8 mouse cellular contexts compared by ENCODE assay signal in genomic region chr4:131920595-131921351, GRCm38 (mm10). TPM values are rescaled to one million over a fixed set of nuclear protein-coding genes. Genes with fewer than 3 reads are reported as not detected.
DNase-seq lines count a peak whose midpoint lies in the region; ATAC-seq and TF ChIP-seq lines count a peak whose summit lies in the region.

No protein-coding gene starts in this region.

- H3K27ac ChIP-seq in embryonic facial prominence, embryonic 11.5 days (replicated peaks; ENCODE audit: low read depth, low read length): peak overlapping the region; percentile 94
- H3K27ac ChIP-seq in heart, embryonic 15.5 days: peak overlapping the region; percentile 71
- peak overlapping the region; percentile 86 for H3K27ac ChIP-seq in kidney, postnatal 0 days

- H3K9ac ChIP-seq in embryonic facial prominence, embryonic 11.5 days (replicated peaks; ENCODE audit: low read length): peak overlapping the region; percentile 75
- H3K9ac ChIP-seq in heart, embryonic 15.5 days: peak overlapping the region; percentile 61
- H3K9ac ChIP-seq in kidney, postnatal 0 days (ENCODE audit: low read depth, low read length): peak overlapping the region; percentile 79

- under 1% methylated on average over 55 of the region's 76 CpGs for WGBS in embryonic facial prominence, embryonic 11.5 days
- under 1% methylated on average over 69 of the region's 76 CpGs for WGBS in heart, embryonic 15.5 days
- WGBS in kidney, postnatal 0 days: under 1% methylated on average over 58 of the region's 76 CpGs

- H3K9me3 ChIP-seq in embryonic facial prominence, embryonic 11.5 days (replicated peaks; ENCODE audit: control insufficient read depth, low read length): no peaks in the 10 kb centered on the region
- H3K9me3 ChIP-seq in heart, embryonic 15.5 days (replicated peaks): no peaks in the 10 kb centered on the region
- H3K9me3 ChIP-seq in kidney, postnatal 0 days (replicated peaks; ENCODE audit: low read length): no peaks in the 10 kb centered on the region

- H3K4me3 ChIP-seq in embryonic facial prominence, embryonic 11.5 days (ENCODE audit: low read depth, low read length): peak overlapping the region; percentile 66
- peak overlapping the region; percentile 68 for H3K4me3 ChIP-seq in heart, embryonic 15.5 days
- peak overlapping the region; percentile 62 for H3K4me3 ChIP-seq in kidney, postnatal 0 days (replicated peaks; ENCODE audit: low read depth, low read length)

- peaks cover 25% of the 10 kb centered on the region for H3K27me3 ChIP-seq in embryonic facial prominence, embryonic 11.5 days (ENCODE audit: control insufficient read depth, insufficient read depth, low read length)
- peaks cover 13% of the 10 kb centered on the region for H3K27me3 ChIP-seq in heart, embryonic 15.5 days
- peaks cover 13% of the 10 kb centered on the region; the same call in 1 of the 2 replicates for H3K27me3 ChIP-seq in kidney, postnatal 0 days (ENCODE audit: insufficient read depth, low read length)

- no peak for TF ChIP-seq CTCF in kidney, postnatal 0 days (IDR thresholded peaks at IDR 0.05; ENCODE audit: low read depth)

- peak; percentile 68 for DNase-seq in right cerebral cortex, adult 18-20 months
- DNase-seq in right cerebral cortex, postnatal 36 days (ENCODE audit: low spot score in 2 of 2): no peak
- DNase-seq in embryonic facial prominence, embryonic 11.5 days (ENCODE audit: low spot score): peak; percentile 76
- peak; percentile 73 for DNase-seq in kidney, postnatal 0 days (ENCODE audit: low spot score)
- peak; percentile 69 to 76 for DNase-seq in lung, postnatal 4 days
- peak; percentile 92 for DNase-seq in testis, postnatal 10 days (ENCODE audit: low spot score)
- DNase-seq in frontal cortex, postnatal 14 days (ENCODE audit: low spot score in 2 of 2): no peak

- no peaks in the 10 kb centered on the region; the same call in 1 of the 2 replicates for H3K36me3 ChIP-seq in embryonic facial prominence, embryonic 11.5 days (replicated peaks; ENCODE audit: control insufficient read depth, insufficient read depth, low read depth, low read length)
- 0 out of 2 replicates have a peak, but pooled peaks cover 4% of the 10 kb centered on the region for H3K36me3 ChIP-seq in heart, embryonic 15.5 days
- 0 out of 2 replicates have a peak, but pooled peaks cover 12% of the 10 kb centered on the region for H3K36me3 ChIP-seq in kidney, postnatal 0 days (ENCODE audit: insufficient read depth, low read length)

- peaks cover 36% of the 10 kb centered on the region for H3K4me1 ChIP-seq in embryonic facial prominence, embryonic 11.5 days (ENCODE audit: control insufficient read depth, insufficient read depth, low read length)
- peaks cover 77% of the 10 kb centered on the region for H3K4me1 ChIP-seq in heart, embryonic 15.5 days (replicated peaks)
- peaks cover 28% of the 10 kb centered on the region for H3K4me1 ChIP-seq in kidney, postnatal 0 days (replicated peaks; ENCODE audit: insufficient read depth, low read length)

- H3K4me2 ChIP-seq in embryonic facial prominence, embryonic 11.5 days (ENCODE audit: low read depth, low read length): peak overlapping the region; percentile 90
- H3K4me2 ChIP-seq in heart, embryonic 15.5 days: peak overlapping the region; percentile 93
- peak overlapping the region; percentile 88 for H3K4me2 ChIP-seq in kidney, postnatal 0 days (ENCODE audit: low read length)

- ATAC-seq in embryonic facial prominence, embryonic 11.5 days (replicated peaks; ENCODE audit: insufficient number of reproducible peaks, low FRiP score, low TSS enrichment, low read depth): 0 out of 2 replicates have a peak, but pooled peaks have one; percentile 1
- ATAC-seq in heart, embryonic 15.5 days (replicated peaks; ENCODE audit: insufficient number of reproducible peaks, insufficient read depth, low FRiP score, low read depth): 0 out of 2 replicates have a peak, but pooled peaks have one; percentile 9
- ATAC-seq in kidney, postnatal 0 days (replicated peaks; ENCODE audit: low FRiP score, low read depth): peak; percentile 23; the same call in 1 of the 2 replicates

RNA-seq across cellular contexts. Expression of gene Tmem200b, which starts 0.8 kb away (rescaled TPM):
- 3.0 and 4.4 TPM in 2 replicates for polyA plus RNA-seq in embryonic facial prominence, embryonic 11.5 days (2014; fragmentation: Nextera tagmentation; extraction: Ambion mirVana)
- 1.2 and 2.6 TPM in 2 replicates for polyA plus RNA-seq in heart, embryonic 15.5 days (2015; fragmentation: Nextera tagmentation; extraction: Ambion mirVana)
- polyA plus RNA-seq in kidney, postnatal 0 days (2015; fragmentation: Nextera tagmentation; extraction: Ambion mirVana): 2.7 and 3.9 TPM in 2 replicates

RNA-seq across cellular contexts. Expression of gene Srsf4, which starts 47.4 kb away (rescaled TPM):
- 119 and 131 TPM in 2 replicates for polyA plus RNA-seq in embryonic facial prominence, embryonic 11.5 days (2014; fragmentation: Nextera tagmentation; extraction: Ambion mirVana)
- polyA plus RNA-seq in heart, embryonic 15.5 days (2015; fragmentation: Nextera tagmentation; extraction: Ambion mirVana): 64.8 and 76.3 TPM in 2 replicates
- 76.1 and 81.0 TPM in 2 replicates for polyA plus RNA-seq in kidney, postnatal 0 days (2015; fragmentation: Nextera tagmentation; extraction: Ambion mirVana)

Comparison
In these comparisons a context has a peak if more than half of its experiments do, and no peak if none do; other contexts are left out.
1. DNase-seq: peak in right cerebral cortex, adult 18-20 months (single experiment), embryonic facial prominence, embryonic 11.5 days (single experiment), kidney, postnatal 0 days (single experiment), lung, postnatal 4 days (2 of 2) and testis, postnatal 10 days (single experiment); none in right cerebral cortex, postnatal 36 days (0 of 2) and frontal cortex, postnatal 14 days (0 of 2).
2. Peak in every context shown above with its lines, with median percentiles within 50 percentile points of each other: ATAC-seq, H3K27ac ChIP-seq, H3K4me2 ChIP-seq, H3K4me3 ChIP-seq and H3K9ac ChIP-seq.